Comparison of ENCODE assay signal across 20 mouse cellular contexts in the genomic region with DNA sequence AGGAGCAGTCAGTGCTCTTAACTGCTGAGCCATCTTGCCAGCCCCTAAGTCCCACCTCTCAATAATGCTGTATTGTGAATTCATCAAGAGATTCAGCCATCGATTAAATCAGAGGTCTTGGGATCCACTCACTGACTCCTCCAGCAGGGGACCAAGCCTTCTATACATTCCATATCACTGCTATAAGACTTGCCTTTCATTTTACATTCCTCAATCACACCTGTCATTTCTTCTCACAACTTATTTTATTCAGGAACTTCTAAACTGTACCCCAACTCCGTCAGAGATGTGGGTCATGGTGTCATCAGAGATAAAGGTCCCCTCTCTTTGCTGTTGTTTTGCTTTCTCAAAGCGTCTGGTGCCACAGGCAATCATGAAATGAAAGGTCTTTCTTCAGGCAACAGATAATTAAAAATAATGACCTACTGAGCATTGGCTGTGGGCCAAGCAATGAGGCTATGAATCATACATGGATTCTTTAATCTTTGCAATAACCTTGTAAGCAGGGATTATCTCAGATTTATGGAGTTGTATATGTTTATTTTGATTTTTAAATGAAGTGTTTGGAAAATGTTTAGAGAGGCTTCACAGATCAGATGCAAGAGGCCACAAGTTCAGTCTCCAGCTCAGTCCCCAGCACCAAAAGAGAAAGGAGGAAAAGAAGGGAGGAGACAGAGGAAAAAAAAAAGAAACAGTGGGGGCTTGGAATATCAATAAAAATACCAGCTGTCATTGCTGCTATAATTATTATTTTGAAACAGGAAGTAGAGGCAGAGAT. TPM values are rescaled to one million over a fixed set of nuclear protein-coding genes. Genes with fewer than 3 reads are reported as not detected.
DNase-seq lines count a peak whose midpoint lies in the region; ATAC-seq and TF ChIP-seq lines count a peak whose summit lies in the region.
"Had no signal": no experiment of that assay in that cellular context is flagged by ENCODE, and none has a peak within 500 bp of the region (broad histone marks: within the 10 kb centered on the region; RNA-seq: fewer than 3 reads in every experiment).

No protein-coding gene starts in this region.

- no peak for TF ChIP-seq POLR2A in kidney, adult 2 months (IDR thresholded peaks at IDR 0.05; ENCODE audit: low read depth, low read length)

- no peaks in the 10 kb centered on the region for H3K9me3 ChIP-seq in lung, postnatal 0 days (ENCODE audit: low read length)
- no peaks in the 10 kb centered on the region for H3K9me3 ChIP-seq in forebrain, embryonic 11.5 days (ENCODE audit: control insufficient read depth, low read length)
- H3K9me3 ChIP-seq: G1E; heart, embryonic 12.5 days; midbrain, embryonic 15.5 days; neural tube, embryonic 13.5 days had no signal

- no peak overlapping the region for H3K27ac ChIP-seq in kidney, adult 2 months (ENCODE audit: insufficient read depth, low read depth, low read length)
- H3K27ac ChIP-seq in lung, postnatal 0 days (ENCODE audit: low read length), result no peak overlapping the region
- H3K27ac ChIP-seq in forebrain, embryonic 11.5 days (ENCODE audit: low read depth, low read length), result no peak overlapping the region
- H3K27ac ChIP-seq: left cerebral cortex, adult 2 months; macrophage; midbrain, embryonic 15.5 days; neural tube, embryonic 13.5 days had no signal

- H3K36me3 ChIP-seq in kidney, adult 2 months (ENCODE audit: control insufficient read depth, insufficient read depth, low read length), result no peaks in the 10 kb centered on the region
- no peaks in the 10 kb centered on the region for H3K36me3 ChIP-seq in lung, postnatal 0 days (ENCODE audit: insufficient read depth, low read length)
- H3K36me3 ChIP-seq in forebrain, embryonic 11.5 days (ENCODE audit: control insufficient read depth, insufficient read depth, low read length), result no peaks in the 10 kb centered on the region
- H3K36me3 ChIP-seq: G1E; heart, embryonic 12.5 days; midbrain, embryonic 15.5 days; neural tube, embryonic 13.5 days had no signal

- peak; percentile 83 for ATAC-seq in lung, postnatal 0 days
- ATAC-seq in forebrain, embryonic 11.5 days (replicated peaks; ENCODE audit: low FRiP score), result no peak
- ATAC-seq: forebrain, postnatal 0 days; midbrain, embryonic 15.5 days had no signal

- peak; percentile 22; the same call in 1 of the 2 replicates for TF ChIP-seq EP300 in lung, postnatal 0 days (IDR thresholded peaks at IDR 0.05)

- DNase-seq in kidney, postnatal 4 days, result peak; percentile 16 to 46
- no peak for DNase-seq in kidney, adult 2 months
- peak; percentile 53 for DNase-seq in MN1 (ENCODE audit: low spot score)
- peak; percentile 27 to 39 for DNase-seq in adrenal gland, adult 18-20 months (ENCODE audit: low spot score in 2 of 2)
- DNase-seq in lung, postnatal 0 days (ENCODE audit: low spot score), result peak; percentile 83
- no peak for DNase-seq in forebrain, embryonic 11.5 days (ENCODE audit: low spot score)
- DNase-seq in frontal cortex, postnatal 25 days (ENCODE audit: low spot score in 2 of 2), result no peak
- no peak for DNase-seq in frontal cortex, postnatal 10 days (ENCODE audit: low spot score in 2 of 2)
- DNase-seq: cerebellum, adult 9-10 months; embryo, embryonic 11 days; forebrain, postnatal 0 days; heart, postnatal 36 days; liver; thymus, postnatal 14 days had no signal

- H3K4me1 ChIP-seq in kidney, adult 2 months (ENCODE audit: control insufficient read depth, insufficient read depth, low read length), result no peaks in the 10 kb centered on the region
- no peaks in the 10 kb centered on the region for H3K4me1 ChIP-seq in lung, postnatal 0 days (ENCODE audit: insufficient read depth, low read depth, low read length)
- H3K4me1 ChIP-seq in forebrain, embryonic 11.5 days (replicated peaks; ENCODE audit: control insufficient read depth, insufficient read depth, low read length), result no peaks in the 10 kb centered on the region
- H3K4me1 ChIP-seq: heart, embryonic 12.5 days; midbrain, embryonic 15.5 days; neural tube, embryonic 13.5 days had no signal

- no peak overlapping the region for H3K4me3 ChIP-seq in kidney, adult 2 months (ENCODE audit: insufficient read depth, low read depth, low read length)
- H3K4me3 ChIP-seq in lung, postnatal 0 days (ENCODE audit: low read depth, low read length), result no peak overlapping the region
- no peak overlapping the region for H3K4me3 ChIP-seq in forebrain, embryonic 11.5 days (ENCODE audit: low read depth, low read length)
- H3K4me3 ChIP-seq: heart, embryonic 12.5 days; left cerebral cortex, adult 2 months; midbrain, embryonic 15.5 days; neural tube, embryonic 13.5 days had no signal

- no peak overlapping the region for H3K9ac ChIP-seq in lung, postnatal 0 days (replicated peaks; ENCODE audit: low read depth)
- H3K9ac ChIP-seq in forebrain, embryonic 11.5 days (ENCODE audit: low read length), result no peak overlapping the region
- H3K9ac ChIP-seq: forebrain, postnatal 0 days; heart, embryonic 12.5 days; midbrain, embryonic 15.5 days; neural tube, embryonic 13.5 days had no signal

- WGBS in kidney, adult 2 months, result 65% methylated on average over 3 of the region's 3 CpGs
- 37% methylated on average over 3 of the region's 3 CpGs for WGBS in lung, postnatal 0 days
- WGBS in forebrain, embryonic 11.5 days, result 64% methylated on average over 3 of the region's 3 CpGs

- no peaks in the 10 kb centered on the region for H3K27me3 ChIP-seq in kidney, adult 2 months (replicated peaks; ENCODE audit: control insufficient read depth, insufficient read depth, low read length)
- H3K27me3 ChIP-seq in lung, postnatal 0 days (replicated peaks; ENCODE audit: insufficient read depth, low read length), result no peaks in the 10 kb centered on the region
- no peaks in the 10 kb centered on the region for H3K27me3 ChIP-seq in forebrain, embryonic 11.5 days (ENCODE audit: control insufficient read depth, insufficient read depth, low read length)
- H3K27me3 ChIP-seq: heart, embryonic 12.5 days; midbrain, embryonic 15.5 days; neural tube, embryonic 13.5 days had no signal

- H3K4me2 ChIP-seq in lung, postnatal 0 days (replicated peaks; ENCODE audit: low read depth, low read length), result no peak overlapping the region
- H3K4me2 ChIP-seq in forebrain, embryonic 11.5 days (ENCODE audit: low read depth, low read length, severe bottlenecking), result no peak overlapping the region
- H3K4me2 ChIP-seq: heart, embryonic 12.5 days; midbrain, embryonic 15.5 days; neural tube, embryonic 13.5 days had no signal

- TF ChIP-seq CTCF in kidney, adult 2 months (conservative IDR thresholded peaks at IDR 0.05; ENCODE audit: insufficient read depth, insufficient read length, low read depth, low read length), result no peak
- TF ChIP-seq CTCF in lung, postnatal 0 days (IDR thresholded peaks at IDR 0.05), result no peak

RNA-seq across cellular contexts. Expression of a gene that starts 12.1 kb away (rescaled TPM):
- polyA plus RNA-seq in kidney, adult 2 months (2012; rRNA removed), result 12.0 TPM in 2 replicates
- 10 to 100 TPM; 35.1 to 35.4 TPM for total RNA-seq in adrenal gland, adult 18-20 months (2021)
- 11.8 and 12.9 TPM in 2 replicates for polyA plus RNA-seq in lung, postnatal 0 days (2015; fragmentation: Nextera tagmentation; extraction: Ambion mirVana)
- 41.7 and 44.0 TPM in 2 replicates for polyA plus RNA-seq in forebrain, embryonic 11.5 days (2014; fragmentation: Nextera tagmentation; extraction: Ambion mirVana)

Comparison
In these comparisons a context has a peak if more than half of its experiments do, and no peak if none do; other contexts are left out.
1. DNase-seq: peak in kidney, postnatal 4 days (2 of 2), MN1 (single experiment), adrenal gland, adult 18-20 months (2 of 2) and lung, postnatal 0 days (single experiment); none in kidney, adult 2 months (single experiment), forebrain, embryonic 11.5 days (single experiment), frontal cortex, postnatal 25 days (0 of 2) and frontal cortex, postnatal 10 days (0 of 2).